Mouse (Mus musculus): ENCODE measurements at regions not wholly inside any gene's neighbourhood (a gene's known extent, or its start where the extent isn't known, plus 50 kb on each side); places are given as distances from the start of the nearest gene placed in this dataset.
A peak's percentile ranks its signal among the peaks of the same experiment; 100 is the strongest.

- peak; percentile 19 for DNase-seq
Measured at GRCm38 (mm10) chr10:67729271-67729670, 180.5 kb upstream of the Ado start.

GRCm38 (mm10) chr10:67727580-67727979 lies 178.8 kb upstream of the Ado start:
- DNase-seq: no peak

GRCm38 (mm10) chr10:67726796-67727195 lies 178.0 kb upstream of the Ado start:
- DNase-seq: no peak

- no peak for DNase-seq
Measured at GRCm38 (mm10) chr10:67726351-67726750, 177.6 kb upstream of the Ado start.

DNA sequence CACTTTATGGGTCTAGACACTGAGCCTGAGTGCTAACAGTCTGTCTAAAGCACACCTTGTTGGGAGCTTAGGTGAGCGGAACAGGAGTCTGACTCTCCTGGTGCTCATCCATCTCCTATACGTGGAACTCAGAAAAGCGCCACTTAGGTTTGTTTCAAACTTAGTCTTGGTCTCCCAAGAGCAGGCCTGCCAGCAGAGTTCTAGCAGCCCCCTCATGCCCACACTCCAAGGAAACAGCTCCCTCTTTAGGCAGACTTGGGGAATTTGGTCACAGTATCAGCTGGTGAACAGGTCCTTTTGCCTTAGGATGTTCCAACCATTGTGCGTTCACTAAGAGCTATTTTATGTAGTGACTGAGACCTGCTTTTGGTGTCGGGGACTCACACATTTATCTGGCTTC lies 173.0 kb upstream of the Ado start:
- no peak for DNase-seq

DNA sequence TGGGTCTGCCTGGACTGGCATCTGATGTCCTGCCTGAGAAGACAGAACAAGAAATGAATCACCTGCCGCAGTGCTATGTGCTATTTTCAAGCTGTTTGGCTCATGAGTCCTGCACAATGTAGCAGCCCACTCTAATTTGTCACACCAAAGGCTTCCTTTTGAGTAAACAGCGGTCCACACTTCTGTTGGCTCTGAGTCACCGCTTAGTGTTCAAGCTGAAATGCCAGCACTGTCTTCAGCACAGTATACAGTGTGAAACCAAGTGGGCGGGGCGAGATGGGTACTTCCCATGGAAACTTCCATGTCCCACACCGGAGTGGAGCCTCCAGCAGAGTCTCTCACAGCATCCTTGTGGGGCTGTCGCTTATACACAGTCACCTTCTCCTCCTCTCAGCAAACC lies 168.8 kb upstream of the Ado start:
- no peak for DNase-seq

- no peak for DNase-seq
Measured at GRCm38 (mm10) chr10:67715046-67715445, 166.3 kb upstream of the Ado start.

- no peak for DNase-seq
Measured at GRCm38 (mm10) chr10:67713098-67713497, 164.3 kb upstream of the Ado start.

- no peak for DNase-seq
Measured at GRCm38 (mm10) chr10:67712665-67713064, 163.9 kb upstream of the Ado start.

- DNase-seq: no peak
Measured at GRCm38 (mm10) chr10:67711961-67712360, 163.2 kb upstream of the Ado start.

- DNase-seq: no peak
Measured at GRCm38 (mm10) chr10:67706436-67706835, 157.7 kb upstream of the Ado start.

DNA sequence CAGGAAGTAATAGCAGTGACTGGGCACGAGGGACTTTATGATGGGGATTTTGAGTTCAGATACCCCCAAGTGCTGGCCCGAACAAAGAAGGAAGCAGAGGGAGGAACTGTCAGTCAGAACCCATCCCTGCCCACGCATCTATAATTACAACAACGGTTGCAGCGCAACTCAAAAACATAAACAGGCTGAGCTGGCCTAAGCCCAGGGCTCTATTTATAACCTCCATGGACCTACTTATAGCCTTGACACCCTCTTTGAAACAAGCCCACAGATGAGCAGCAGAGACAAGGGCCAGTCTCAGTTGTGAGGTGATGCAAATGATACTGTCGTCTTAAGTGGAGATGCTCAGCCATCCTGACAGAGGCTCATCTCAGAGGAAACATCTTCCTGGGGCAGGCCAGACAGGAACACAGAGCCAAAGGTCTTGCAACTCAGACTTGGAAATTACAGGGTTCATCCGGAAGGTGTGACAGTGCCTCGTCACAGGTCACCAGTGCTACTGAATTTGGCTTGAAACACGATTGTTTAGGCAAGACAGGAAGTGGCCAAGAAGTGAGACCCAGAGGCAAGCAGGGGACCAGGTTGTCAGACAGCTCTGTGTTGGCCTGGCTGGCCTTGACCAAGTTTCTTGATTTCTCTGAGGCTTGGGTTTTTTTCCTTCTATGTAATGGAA lies 154.2 kb upstream of the Ado start:
- no peak for DNase-seq

GRCm38 (mm10) chr10:67697401-67698195 lies 148.8 kb upstream of the Ado start:
- DNase-seq: no peak

DNA sequence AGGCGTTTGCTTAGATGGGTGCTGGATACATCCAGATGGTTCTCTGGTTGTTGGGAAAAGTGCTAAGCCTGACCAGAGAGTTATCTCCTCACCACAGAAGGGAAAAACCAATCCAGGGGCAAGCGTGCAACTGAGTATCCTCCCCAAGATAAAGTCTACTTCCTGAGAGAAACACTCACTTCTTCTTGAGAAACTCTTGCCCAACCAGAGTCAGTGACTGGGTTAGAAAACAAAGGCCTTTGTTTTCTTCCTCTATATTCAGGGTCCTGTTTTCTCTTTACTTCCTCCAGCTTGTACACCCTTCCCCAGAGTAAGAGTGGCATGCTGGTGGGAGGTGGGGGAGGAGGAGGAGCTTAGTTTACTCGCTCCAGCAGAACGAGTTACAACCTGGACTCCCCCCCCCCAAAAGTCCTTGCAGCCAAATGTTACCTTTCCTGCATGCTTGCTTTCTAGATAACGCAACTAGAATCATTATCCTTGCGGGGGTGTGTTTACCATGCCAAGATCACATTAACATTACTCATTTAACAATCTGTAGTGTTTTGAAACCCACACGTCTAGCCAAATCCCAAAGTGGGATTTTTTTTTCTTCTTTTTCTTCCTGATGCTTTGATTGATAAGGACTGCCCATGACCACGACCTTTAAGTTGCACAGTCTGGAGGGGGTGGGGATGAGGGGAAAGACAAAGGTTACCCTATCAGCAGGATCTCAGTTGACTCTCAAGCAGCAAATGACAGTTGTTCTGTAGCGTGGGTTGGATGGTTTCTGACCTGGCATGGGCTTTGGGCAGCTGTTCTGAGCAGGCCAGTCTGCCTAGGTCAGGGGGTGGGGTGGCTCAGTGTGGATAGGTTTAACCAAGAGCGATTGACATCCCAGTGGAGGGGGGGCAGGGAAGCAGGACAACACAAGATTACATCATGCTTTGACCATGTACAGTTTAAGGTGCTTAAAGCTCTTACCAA lies 147.4 kb upstream of the Ado start:
- DNase-seq: no peak

DNA sequence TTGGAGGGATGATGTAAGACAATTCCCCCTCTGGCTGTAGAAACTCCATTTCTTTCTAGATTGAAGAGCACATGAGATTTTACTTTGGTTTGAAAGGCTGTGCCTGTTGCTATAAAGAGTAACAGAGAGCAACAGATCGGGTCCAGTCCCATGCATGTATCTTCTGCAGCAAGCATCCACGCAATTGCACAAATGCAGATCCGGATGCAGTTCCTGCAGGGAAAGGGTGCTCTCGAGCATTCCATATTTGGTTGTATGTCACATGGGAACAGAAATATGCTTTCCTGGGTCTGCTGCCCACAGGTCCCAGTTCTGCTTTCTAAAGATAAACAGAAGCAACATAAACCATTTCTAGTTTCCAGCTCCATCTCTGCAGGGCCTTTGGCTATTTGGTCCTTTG lies 146.0 kb upstream of the Ado start:
- DNase-seq: no peak

- DNase-seq: no peak
Measured at GRCm38 (mm10) chr10:67693586-67693985, 144.8 kb upstream of the Ado start.

DNA sequence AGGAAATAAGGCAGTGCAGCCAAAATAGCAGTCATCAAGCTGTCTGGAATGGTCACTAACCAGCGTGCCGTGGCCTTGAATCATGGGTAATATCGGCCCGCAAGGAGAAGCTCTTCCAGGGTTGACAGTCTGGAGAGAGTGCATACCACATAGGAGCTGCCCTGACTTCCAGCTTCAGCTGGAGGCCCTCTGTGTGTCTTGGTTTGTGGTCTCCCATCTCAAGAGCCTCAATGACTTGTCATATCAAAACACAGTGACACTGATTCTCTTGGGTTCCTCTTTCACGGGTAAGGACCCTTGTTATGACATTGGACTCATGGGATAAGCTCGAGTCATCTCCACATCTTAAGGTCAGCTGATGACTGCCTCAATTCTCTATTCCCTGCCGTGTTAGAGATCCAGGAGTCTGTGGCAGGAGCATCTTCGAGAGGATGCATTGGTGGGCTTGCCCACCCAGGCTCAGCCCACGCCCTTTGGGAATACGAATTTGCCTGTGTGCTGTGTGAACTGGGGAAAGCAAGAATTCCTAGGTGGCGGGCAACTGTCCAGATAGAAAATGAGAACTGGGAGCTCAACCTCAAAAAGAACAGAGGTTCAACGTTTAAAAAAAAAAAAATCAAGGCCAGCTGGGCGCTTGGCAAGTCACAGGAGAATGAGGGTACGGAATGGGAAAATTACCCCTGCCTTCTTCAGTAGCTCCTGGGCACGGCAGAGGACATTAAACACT lies 141.4 kb upstream of the Ado start:
- DNase-seq: peak; percentile 6

- DNase-seq: no peak
Measured at GRCm38 (mm10) chr10:67679382-67679781, 130.6 kb upstream of the Ado start.

DNA sequence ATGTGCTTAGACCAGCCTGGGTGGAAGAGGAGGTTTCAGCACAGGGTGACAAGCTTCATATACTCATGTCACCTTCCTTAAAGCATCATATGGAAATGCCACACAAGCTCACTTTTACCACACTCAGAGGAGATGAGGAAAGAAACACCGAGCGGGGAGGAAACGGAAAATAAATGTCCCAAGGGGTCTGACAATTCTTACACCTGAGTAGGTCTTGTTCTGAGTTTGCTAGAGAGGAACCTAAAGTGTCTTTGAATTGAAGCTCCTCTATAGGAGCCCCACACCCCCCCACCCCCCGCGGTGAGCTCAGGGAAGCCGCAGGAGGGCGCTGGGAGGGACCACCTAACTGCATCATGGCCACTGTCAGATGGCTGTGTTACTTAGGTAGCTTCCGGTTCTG lies 124.7 kb upstream of the Ado start:
- DNase-seq: no peak

GRCm38 (mm10) chr10:67672281-67672680 lies 123.5 kb upstream of the Ado start:
- no peak for DNase-seq

DNA sequence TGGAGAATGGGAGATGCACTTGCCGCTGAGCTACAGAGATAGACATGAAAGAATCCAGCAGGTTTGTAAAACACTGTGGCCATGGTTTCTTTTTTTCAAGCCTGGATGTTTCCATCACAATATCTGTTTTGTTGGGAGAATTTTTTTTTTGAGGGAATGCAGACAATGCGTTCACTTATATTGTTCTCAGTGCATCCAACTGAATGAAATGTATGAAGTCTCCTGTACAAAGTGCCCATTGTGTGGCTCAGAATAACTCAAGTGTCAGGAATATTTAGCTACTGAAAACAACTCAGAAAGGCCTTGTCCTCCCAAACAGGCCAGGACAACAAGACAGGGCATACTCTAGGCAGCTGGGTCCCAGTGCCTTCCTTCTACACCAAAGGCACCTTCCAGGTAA lies 120.3 kb upstream of the Ado start:
- no peak for DNase-seq

GRCm38 (mm10) chr10:67663028-67663427 lies 114.3 kb upstream of the Ado start:
- DNase-seq: no peak

Measured in adrenal gland, adult 8-10 months (tissue).